Mouse (Mus musculus) intestine, postnatal 0 days (tissue): ENCODE data around the gene Gm2a. TPM values are rescaled to one million over a fixed set of nuclear protein-coding genes. Genes with fewer than 3 reads are reported as not detected.

ENCODE experiments used
- ATAC-seq: fragments of 200-750 bp; cut with Nextera tagmentation; 2 replicates; pipeline ENCODE4 v1.8.0; 2017; ENCODE audit warnings: mild to moderate bottlenecking, moderate TSS enrichment, moderate library complexity
- H3K27ac ChIP-seq: fragments of 300-500 bp; sonication (generic); 2 replicates; pipeline ENCODE4 v1.5.1; 2014; ENCODE audit warnings: mild to moderate bottlenecking, low read depth, low read length, moderate library complexity
- H3K27me3 ChIP-seq: fragments of 300-500 bp; sonication (generic); replicated peaks from 2 replicates; pipeline ENCODE4 v1.6.1; 2014; ENCODE audit warnings: low read length, mixed read lengths; ENCODE audit not compliant: control insufficient read depth, insufficient read depth
- H3K36me3 ChIP-seq: fragments of 300-500 bp; sonication (generic); 2 replicates; pipeline ENCODE4 v1.6.1; 2014; ENCODE audit warnings: mild to moderate bottlenecking, moderate library complexity; ENCODE audit not compliant: control insufficient read depth, insufficient read depth
- H3K4me1 ChIP-seq: fragments of 300-500 bp; sonication (generic); replicated peaks from 2 replicates; pipeline ENCODE4 v1.6.1; 2014; ENCODE audit warnings: antibody characterized with exemption, low read length, mixed read lengths; ENCODE audit not compliant: control insufficient read depth, insufficient read depth
- H3K4me2 ChIP-seq: fragments of 300-500 bp; sonication (generic); replicated peaks from 2 replicates; pipeline ENCODE4 v1.6.1; 2014; ENCODE audit warnings: low read depth, mild to moderate bottlenecking, moderate library complexity
- H3K4me3 ChIP-seq: fragments of 300-500 bp; sonication (generic); 2 replicates; pipeline ENCODE4 v1.5.1; 2014; ENCODE audit warnings: low read depth, low read length
- H3K9ac ChIP-seq: fragments of 300-500 bp; sonication (generic); 2 replicates; pipeline ENCODE4 v1.6.1; 2014; ENCODE audit warnings: mild to moderate bottlenecking, low read depth, low read length
- H3K9me3 ChIP-seq: fragments of 300-500 bp; sonication (generic); 2 replicates; pipeline ENCODE4 v1.6.1; 2016; ENCODE audit warnings: mixed run types; ENCODE audit not compliant: control insufficient read depth
- CTCF ChIP-seq: sonication (generic); IDR thresholded peaks from 2 replicates; pipeline ENCODE4 v1.5.1; 2016; ENCODE audit warnings: low read depth, mild to moderate bottlenecking, control low read depth, antibody characterized with exemption, moderate library complexity
- WGBS: fragments of 180-500 bp; shearing (Covaris S2); extraction: QIAGEN DNeasy Blood & Tissue Kit; methylation state at CpG from one replicate; pipeline ENCODE4 v1.1.7; 2014; 5-methylcytosine and 5-hydroxymethylcytosine counted together
- polyA plus RNA-seq: library from polyadenylated mRNA; unstranded; fragments of >200 nt; fragmentation: Nextera tagmentation; extraction: Ambion mirVana; gene quantifications from 2 replicates; pipeline ENCODE4 v1.2.1, GENCODE M21; 2015

The Gm2a gene
- polyA plus RNA-seq, 1 experiment from 2014 or later, result 15.4 TPM

DNA sequence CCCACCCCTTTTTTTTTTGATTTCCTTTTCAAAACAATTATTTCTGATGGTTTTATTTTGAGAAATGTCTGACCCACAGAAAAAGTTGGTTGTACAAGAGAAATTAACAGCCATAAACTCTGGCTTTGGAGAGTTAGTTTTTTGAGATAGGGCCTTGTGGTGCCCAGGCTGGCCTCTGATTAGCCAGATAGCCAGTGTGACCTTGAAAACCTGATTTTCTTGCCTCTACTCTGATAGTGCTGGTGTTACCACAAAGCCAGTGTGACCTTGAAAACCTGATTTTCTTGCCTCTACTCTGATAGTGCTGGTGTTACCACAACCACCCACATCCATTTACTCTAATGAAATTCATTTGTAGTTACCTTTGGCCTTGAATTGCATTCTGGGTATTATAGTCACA is 39.7 kb downstream of the Gm2a start:
- ATAC-seq, result no peak
- no peaks in the 10 kb centered on the region for H3K36me3 ChIP-seq
- no peak overlapping the region for H3K4me2 ChIP-seq
- no peak for TF ChIP-seq CTCF
- H3K9ac ChIP-seq, result no peak overlapping the region
- no peak overlapping the region for H3K27ac ChIP-seq
- H3K27me3 ChIP-seq, result no peaks in the 10 kb centered on the region
- no peaks in the 10 kb centered on the region for H3K9me3 ChIP-seq
- no peaks in the 10 kb centered on the region for H3K4me1 ChIP-seq
- H3K4me3 ChIP-seq, result no peak overlapping the region

- Histone ChIP-seq H3K27ac (no peak overlapping the region), H3K4me3 (no peak overlapping the region), H3K9me3 (no peaks in the 10 kb centered on the region), H3K9ac (no peak overlapping the region), H3K27me3 (no peaks in the 10 kb centered on the region), H3K4me2 (no peak overlapping the region), H3K4me1 (no peaks in the 10 kb centered on the region), H3K36me3 (no peaks in the 10 kb centered on the region)
- no peak for ATAC-seq
- 74% methylated on average over 4 of the region's 4 CpGs for WGBS
- TF ChIP-seq CTCF, result no peak
Measured at GRCm38 (mm10) chr11:55141502-55141901, 43.6 kb downstream of the Gm2a start.

- Histone ChIP-seq H3K9ac (no peak overlapping the region), H3K27me3 (no peaks in the 10 kb centered on the region), H3K36me3 (no peaks in the 10 kb centered on the region), H3K4me2 (no peak overlapping the region), H3K4me3 (no peak overlapping the region), H3K27ac (no peak overlapping the region), H3K4me1 (no peaks in the 10 kb centered on the region), H3K9me3 (no peaks in the 10 kb centered on the region)
- TF ChIP-seq CTCF, result no peak
- 58% methylated on average over 5 of the region's 5 CpGs for WGBS
- ATAC-seq, result no peak
Measured at GRCm38 (mm10) chr11:55144011-55144410, 46.1 kb downstream of the Gm2a start.

DNA sequence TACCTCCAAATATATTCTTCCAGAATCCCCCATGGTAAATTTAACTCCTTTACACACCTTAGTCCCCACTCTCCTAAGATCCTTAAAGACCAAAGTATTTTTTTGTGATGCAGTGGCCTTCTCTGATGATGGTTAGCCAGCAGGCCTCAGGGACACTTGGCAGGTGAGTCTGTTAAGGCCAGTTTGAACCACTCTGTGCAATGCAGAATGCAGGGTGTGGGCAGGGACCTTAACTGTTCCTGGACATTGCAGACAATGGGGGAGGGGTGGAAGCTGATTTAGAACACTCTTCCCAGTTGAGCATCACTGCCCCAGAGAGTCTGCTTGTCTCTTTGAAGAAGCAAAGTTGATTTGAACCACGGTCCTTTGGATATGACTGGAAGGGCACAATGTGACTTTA is 48.9 kb downstream of the Gm2a start:
- no peak for ATAC-seq
- WGBS, result 87% methylated on average over 1 of the region's 1 CpGs
- no peak overlapping the region for H3K4me3 ChIP-seq
- no peak for TF ChIP-seq CTCF
- H3K4me1 ChIP-seq, result no peaks in the 10 kb centered on the region
- no peak overlapping the region for H3K27ac ChIP-seq
- H3K36me3 ChIP-seq, result no peaks in the 10 kb centered on the region
- H3K4me2 ChIP-seq, result no peak overlapping the region
- H3K27me3 ChIP-seq, result no peaks in the 10 kb centered on the region
- no peaks in the 10 kb centered on the region for H3K9me3 ChIP-seq
- no peak overlapping the region for H3K9ac ChIP-seq

DNA sequence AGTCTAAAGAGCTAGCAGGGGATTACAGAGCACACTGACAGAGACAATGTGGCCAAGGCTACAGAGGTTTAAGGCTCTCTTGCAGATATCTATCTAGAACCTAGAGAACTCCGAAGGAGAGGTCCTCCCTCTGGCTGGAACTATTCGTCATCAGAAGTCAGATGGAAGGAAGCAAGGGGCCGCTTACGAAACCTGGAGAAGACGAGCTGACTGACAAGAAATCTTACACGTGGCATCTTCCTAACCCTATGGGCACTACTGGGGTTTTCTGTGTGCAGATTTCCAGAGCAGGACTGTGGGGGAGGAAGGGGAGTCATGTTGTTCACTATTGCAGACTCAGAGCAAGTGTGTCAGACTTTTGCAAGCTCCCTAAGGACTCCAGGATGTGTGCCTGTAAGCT is 49.5 kb downstream of the Gm2a start:
- 67% methylated on average over 6 of the region's 6 CpGs for WGBS
- ATAC-seq, result no peak
- H3K9me3 ChIP-seq, result no peaks in the 10 kb centered on the region
- H3K27ac ChIP-seq, result no peak overlapping the region
- no peak for TF ChIP-seq CTCF
- H3K4me1 ChIP-seq, result no peaks in the 10 kb centered on the region
- H3K27me3 ChIP-seq, result no peaks in the 10 kb centered on the region
- H3K4me2 ChIP-seq, result no peak overlapping the region
- no peaks in the 10 kb centered on the region for H3K36me3 ChIP-seq
- H3K4me3 ChIP-seq, result no peak overlapping the region
- no peak overlapping the region for H3K9ac ChIP-seq

DNA sequence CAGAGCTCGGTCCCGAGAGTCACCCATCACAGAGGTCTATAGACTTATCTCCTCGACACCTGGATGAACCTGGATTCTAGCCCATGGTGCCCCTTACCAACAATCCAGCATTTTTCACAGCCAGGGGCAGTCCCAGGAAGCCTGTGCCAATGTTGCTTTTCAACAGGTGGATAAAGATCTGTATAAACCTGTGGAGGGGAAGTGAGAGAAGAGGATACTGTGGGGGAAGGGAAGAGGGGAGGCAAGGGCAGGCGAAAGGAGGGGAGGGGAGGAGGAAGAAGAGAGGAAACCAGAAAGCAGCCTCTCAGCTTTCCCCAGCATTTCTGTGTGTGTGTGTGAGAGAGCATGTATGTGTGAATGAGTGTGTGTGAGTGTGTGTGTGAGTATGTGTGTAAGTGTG is 50.5 kb downstream of the Gm2a start:
- H3K4me1 ChIP-seq, result no peaks in the 10 kb centered on the region
- no peak overlapping the region for H3K4me2 ChIP-seq
- H3K4me3 ChIP-seq, result no peak overlapping the region
- no peaks in the 10 kb centered on the region for H3K36me3 ChIP-seq
- no peak for ATAC-seq
- TF ChIP-seq CTCF, result no peak
- no peak overlapping the region for H3K9ac ChIP-seq
- no peak overlapping the region for H3K27ac ChIP-seq
- no peaks in the 10 kb centered on the region for H3K27me3 ChIP-seq
- H3K9me3 ChIP-seq, result no peaks in the 10 kb centered on the region
- 75% methylated on average over 4 of the region's 4 CpGs for WGBS

DNA sequence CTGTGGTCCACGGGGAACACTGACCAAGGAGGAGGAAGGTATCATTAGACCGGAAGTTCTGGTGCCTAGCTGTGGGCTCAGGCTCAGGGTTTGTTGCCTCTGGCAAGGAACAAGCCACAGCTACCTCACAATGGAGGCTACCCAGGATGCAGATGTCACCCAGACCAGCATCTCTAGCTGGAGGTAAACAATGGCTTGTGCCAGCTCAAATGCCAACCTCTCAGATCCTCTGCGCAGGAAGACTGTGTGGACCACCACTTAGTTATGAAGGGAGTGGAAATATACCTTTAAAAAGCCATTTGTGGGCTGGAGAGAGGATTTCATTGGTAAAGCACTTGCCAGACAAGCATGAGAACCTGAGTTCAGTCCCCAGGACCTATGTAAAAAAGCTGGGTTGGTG is 53.7 kb downstream of the Gm2a start, which contains the start of gene Slc36a3:
TSS of gene Slc36a3 (minus strand) at position 101 of the 400 bp plus-strand sequence.
- Histone ChIP-seq H3K4me2 (no peak within 1 kb of the TSS), H3K4me3 (no peak within 1 kb of the TSS), H3K27me3 (no peaks in the 10 kb centered on the region), H3K9ac (no peak within 1 kb of the TSS), H3K9me3 (no peaks in the 10 kb centered on the region), H3K36me3 (no peaks in the 10 kb centered on the region), H3K27ac (no peak within 1 kb of the TSS), H3K4me1 (no peaks in the 10 kb centered on the region)
- 94% methylated on average over 3 of the region's 3 CpGs for WGBS
- no peak for ATAC-seq
- no peak for TF ChIP-seq CTCF
